Mouse (Mus musculus) erythroblast, embryonic 14.5 days (primary cell): ENCODE data around the gene Dbn1.

Experiments used
- GATA1 ChIP-seq: IDR thresholded peaks from 2 replicates; pipeline ENCODE4 v1.6.1; 2012; ENCODE audit warnings: low read length, inconsistent platforms, mixed read lengths
- TAL1 ChIP-seq: IDR thresholded peaks from 3 replicates; pipeline ENCODE4 v1.6.1; 2012; ENCODE audit warnings: low read length, inconsistent platforms, mixed read lengths

- TF ChIP-seq TAL1 = no peak
- TF ChIP-seq GATA1 = no peak
Observed at GRCm38 (mm10) chr13:55494257-55494656, 6.3 kb upstream of the Dbn1 start.
